Mouse (Mus musculus) induced T-regulatory cell, adult 2 months (primary cell): Measurements from ENCODE around the gene Wrap53.
"Not testable (repeated sequence)": the region's sequence is repeated elsewhere in the genome, so short reads cannot be mapped to it uniquely, and the experiment has no call there.

Experiments used
- DNase-seq: peaks from one replicate; pipeline ENCODE4 v3.0.0-alpha.2; 2012; ENCODE audit warnings: low read depth

Wrap53 gene

DNA sequence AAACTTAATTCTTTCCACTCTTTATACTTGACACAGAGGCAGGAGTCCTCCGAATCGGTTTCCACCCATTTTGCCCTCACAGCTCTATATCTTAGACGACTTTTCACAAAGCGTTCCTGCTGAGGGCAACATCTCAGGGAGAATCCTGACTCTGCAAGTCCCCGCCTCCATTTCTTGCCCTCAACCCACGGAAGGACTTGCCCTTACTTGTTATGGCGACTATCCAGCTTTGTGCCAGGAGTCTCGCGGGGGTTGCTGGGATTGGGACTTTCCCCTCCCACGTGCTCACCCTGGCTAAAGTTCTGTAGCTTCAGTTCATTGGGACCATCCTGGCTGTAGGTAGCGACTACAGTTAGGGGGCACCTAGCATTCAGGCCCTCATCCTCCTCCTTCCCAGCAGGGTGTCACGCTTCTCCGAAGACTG is at the start of gene Wrap53, which contains the start of gene Trp53:
Wrap53 (minus strand) TSS at position 165 of the 424 bp plus-strand sequence.
Trp53 (plus strand) TSS at position 269 of the 424 bp plus-strand sequence.
- DNase-seq: peak; percentile 96

DNA sequence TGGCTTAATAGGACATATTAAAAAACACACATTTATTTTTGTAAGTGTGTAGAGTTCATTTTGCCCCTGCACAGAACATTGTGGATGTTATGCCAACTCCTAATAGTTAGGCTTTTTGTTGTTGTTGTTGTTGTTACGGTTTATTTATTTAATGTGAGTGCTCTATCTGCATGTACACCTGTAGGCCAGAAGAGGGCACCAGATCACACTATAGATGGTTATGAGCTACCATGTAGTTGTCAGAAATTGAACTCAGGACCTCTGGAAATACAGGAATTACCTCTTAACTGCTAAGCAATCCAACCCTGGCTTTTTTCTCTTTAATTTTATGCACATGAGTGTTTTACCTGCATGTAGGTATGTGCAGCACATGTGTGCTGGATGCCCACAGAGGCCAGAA is 49.7 kb upstream of the Wrap53 start:
- DNase-seq: peak; percentile 80

DNA sequence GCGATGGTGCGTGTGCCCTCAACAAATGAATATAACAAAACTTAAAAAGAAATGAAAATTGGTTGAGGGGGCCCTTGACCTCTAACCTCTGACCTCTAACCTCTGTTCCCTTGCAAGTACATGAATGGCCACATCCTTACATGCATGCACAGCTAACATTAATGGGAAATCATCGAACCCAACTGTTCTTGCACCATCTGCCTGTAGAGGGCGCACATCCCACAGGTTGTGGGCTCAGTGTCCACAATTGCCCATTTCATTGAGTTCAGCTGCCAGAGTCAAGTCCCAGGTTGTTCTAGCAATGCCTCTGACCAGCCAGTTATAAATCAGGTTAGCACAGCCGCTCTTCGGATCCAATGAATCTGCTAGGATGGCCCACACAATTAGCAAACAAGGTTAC is 48.2 kb upstream of the Wrap53 start:
- DNase-seq: peak; percentile 90

DNA sequence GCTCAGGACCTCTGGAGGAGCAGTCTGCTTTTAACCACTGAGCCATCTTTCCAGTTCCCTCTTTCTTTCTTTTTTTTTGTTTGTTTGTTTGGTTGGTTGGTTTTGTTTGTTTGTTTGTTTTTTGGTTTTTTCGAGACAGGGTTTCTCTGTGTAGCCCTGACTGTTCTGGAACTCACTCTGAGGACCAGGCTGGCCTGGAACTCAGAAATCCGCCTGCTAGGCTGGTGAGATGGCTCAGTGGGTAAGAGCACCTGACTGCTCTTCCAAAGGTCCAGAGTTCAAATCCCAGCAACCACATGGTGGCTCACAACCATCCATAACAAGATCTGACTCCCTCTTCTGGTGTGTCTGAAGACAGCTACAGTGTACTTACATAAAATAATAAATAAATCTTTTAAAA is 44.3 kb upstream of the Wrap53 start:
- DNase-seq: not testable (repeated sequence)

DNA sequence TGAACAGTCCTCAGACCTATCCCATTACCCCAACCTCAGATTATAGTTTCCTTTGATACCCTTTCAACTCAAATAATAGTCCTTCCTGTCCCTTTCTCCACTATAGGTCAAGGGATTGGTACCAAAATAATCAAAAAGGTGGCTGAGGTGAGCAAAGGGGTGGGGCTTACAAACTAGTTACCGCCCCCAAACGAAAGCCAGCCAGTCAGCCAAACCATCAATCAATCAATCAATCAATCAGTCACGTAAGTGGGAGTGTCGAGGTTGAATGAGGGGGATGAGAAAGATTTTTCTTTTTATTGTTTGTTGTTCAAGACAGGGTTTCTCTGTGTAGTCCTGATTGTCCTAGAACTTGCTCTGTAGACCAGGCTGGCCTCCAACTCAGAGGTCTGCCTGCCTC is 43.0 kb upstream of the Wrap53 start:
- DNase-seq: no peak

DNA sequence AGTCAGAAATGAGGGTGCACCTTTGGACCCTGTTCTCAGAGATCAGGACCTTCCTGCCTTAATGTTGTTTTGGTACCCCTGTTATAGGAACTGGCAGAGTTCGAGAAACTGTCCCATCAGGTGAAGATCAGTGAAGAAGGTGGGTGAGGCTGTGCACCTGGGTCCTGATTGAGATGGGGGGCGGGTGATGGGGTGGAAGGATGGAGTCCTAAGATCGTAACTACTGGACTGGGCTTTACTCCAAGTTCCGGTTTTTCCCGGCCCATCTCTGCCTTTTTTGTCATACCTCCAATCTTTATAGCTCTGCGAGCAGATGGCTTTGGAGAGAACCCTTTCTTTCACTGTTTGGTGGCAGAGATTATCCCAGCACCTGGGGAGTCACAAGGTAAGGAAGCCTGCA is 42.4 kb upstream of the Wrap53 start:
- no peak for DNase-seq

DNA sequence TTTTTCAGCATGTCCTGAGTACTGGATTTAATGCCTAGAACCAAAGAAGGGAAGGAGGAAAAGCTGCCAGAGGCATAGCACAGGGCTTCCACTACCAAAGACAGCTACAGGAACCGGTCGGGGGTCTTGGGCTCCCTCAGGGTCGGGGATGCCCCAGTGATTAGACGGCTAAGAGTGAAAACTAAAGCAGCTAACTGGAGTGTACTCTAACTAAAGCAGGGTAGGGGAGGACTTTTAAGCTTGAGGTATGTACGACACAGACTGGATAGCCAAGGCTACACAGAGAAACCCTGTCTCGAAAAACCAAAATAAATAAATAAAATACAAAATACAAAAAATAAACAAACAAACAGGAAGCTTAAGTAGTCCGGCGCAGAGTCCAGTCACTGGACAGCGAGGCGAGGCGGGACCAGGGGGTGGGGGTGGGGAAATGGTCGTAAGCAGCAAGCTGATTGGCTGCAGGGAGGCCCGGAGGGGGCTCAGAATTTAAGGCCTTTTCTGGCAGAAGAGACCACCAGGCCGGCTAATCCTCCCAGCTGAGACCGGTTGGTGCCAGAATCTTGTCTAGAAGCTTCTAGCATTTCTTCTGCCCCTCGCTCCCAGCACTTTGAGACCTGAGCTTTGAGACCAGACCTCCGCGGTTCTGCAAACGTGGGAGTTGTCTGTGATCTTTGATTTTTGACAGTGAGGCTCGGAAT is 41.7 kb upstream of the Wrap53 start, which contains the start of gene Sat2:
Sat2 (plus strand) TSS at position 454 of the 698 bp plus-strand sequence.
- DNase-seq: no peak

DNA sequence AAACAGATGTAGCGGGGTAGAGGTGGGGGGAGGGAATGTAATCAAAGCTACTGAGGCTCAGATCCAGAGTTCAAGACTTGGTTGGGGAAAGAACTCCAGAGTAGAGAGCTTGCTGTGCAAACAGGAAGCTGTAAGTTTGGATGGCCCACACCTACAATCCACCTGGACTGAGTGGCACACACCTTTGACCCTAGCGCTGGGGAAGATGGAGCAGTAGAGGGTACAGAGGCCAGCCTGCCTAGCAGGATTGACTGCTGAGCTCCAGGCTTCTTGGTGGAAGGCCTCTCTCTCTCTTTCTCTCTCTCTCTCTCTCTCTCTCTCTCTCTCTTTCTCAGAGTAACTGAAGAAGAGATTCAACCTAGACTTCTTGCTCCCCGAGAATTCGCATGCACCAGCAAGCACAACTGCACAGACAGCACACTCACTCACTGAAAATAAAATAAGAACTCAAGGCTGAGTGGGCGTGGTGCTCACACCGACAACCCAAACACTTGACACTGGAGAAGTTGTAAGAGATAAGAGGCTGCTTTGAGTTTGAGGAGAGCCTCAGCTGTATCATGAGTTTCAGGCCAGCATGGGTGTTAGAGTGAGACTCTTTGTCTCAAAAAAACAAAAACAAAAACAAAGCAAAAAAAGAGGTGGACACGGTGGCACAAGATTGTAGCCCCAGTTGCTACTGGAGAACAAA is 40.5 kb upstream of the Wrap53 start:
- DNase-seq: no peak

DNA sequence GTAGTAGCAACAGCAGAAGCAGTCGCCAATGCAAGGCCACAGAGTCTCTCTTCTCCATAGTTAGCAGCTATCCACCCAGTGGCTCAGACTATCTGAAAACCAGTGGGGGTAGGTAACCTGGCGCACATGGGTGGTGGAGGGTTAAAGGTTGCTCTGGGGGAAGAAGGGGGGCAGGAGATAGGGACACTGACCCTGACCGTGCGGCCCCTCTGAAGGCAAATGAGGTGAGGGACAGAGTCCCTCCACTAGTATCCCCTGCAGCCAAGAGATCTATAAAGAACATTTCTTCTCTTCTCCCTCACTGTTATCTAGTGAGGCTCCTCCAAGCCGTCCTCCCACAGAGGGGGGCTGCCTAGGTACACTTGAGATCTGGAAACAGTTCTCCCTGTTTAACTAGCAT is 37.8 kb upstream of the Wrap53 start, which contains the start of gene Shbg:
Shbg (minus strand) TSS at position 101 of the 400 bp plus-strand sequence.
- DNase-seq: no peak

DNA sequence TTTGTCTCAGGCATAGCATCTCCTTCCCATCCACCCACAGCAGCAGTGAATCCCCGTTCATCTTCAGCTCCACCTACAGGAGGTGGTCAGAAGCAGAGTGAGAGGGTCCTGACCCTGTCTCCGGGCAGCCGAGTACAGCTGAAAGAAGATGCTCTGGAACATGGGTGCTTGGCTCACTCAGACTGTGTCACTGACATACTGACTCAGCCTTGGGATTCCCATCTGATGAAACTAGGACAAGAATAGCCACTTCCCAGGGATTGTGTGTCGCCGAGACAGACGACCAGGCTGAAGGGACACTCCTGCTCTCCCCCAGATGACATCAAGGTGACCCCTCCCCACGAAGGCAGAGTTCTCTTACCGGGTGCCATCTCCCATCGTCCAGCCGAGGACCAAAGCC is 36.7 kb upstream of the Wrap53 start:
- DNase-seq: no peak

DNA sequence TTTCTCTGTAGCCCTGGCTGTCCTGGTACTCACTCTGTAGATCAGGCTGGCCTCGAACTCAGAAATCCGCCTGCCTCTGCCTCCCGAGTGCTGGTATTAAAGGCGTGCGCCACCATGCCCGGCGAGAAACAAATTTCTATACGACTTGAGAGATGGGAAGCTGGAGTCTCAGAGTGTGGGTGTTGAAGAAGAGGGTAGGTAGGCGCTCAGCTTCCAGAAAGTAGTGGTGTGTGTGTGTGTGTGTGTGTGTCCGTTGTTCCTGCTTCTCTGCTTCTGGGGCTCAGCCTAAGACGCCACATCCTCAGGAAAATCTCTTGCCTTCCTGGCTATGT is 34.2 kb upstream of the Wrap53 start:
- not testable (repeated sequence) for DNase-seq

DNA sequence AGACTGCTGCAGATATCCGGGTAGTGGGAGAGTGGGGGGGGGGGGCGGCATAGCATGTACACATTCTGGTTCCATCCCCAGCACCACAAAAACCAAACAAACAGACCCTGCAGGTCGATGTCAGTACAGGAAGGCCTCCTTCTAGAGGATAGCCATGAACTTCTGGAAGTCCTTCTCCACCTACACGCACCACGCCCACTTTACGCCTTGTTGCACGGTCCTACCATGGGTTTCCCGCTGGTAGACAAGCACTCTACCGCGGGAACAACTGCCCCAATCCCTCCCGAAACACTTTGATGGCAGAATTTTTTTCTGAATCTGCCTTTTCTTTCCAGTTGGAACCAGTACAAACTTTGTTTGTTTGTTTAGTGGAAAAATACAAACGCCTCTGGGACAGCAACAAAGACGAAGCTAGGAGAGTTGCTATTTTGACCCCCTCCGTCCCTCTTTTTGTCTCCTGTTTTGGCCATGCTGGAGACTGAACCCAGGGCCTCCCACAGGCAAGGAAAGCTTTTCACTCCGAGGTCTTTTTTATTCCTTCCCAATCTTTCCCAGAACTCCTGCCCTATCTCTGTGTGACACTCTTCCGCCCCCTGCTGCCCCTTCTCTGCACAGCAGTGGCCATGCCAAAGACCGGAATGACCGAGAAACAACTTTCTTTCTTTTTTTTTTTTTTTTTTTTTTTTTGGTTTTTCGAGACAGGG is 33.6 kb upstream of the Wrap53 start:
- peak; percentile 62 for DNase-seq

DNA sequence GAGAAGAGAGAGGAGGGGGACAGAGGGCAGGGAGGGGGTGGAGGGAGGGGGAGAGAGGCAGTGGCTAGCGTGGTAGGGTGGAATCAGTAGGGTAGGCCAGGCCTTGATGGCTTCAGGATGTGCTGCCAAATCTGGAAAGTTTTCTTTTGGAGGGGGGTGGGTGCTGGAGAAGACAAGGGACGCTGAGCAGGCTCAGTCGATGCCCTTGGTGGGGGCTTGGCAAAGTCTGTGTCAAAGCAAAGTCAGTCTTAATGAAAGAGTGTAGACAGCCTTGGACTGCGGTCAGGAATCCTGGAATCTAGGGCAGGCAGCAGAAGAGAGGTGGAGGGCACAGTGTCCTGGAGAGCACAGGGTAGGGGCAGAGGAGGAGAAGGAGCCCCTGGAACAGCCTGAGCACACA is 30.8 kb upstream of the Wrap53 start:
- no peak for DNase-seq

DNA sequence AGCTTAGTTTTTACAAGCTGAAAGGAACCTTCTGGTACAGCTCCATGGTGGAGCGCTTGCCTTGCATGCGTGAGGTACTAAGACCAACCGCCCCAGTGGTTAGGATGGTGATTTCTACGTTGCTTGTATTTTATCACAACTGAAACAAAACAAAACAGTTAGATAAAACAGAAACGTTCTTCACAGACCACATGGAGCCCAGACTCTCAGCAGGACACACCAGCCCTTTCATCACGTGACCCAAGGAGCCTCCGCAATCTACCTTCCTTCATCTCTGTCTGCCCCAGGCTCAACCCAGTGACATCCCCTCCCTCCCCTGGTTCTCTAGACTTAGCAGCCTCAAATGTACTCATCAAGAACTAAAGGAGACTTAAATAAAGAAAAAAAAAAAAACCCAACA is 29.4 kb upstream of the Wrap53 start:
- no peak for DNase-seq

DNA sequence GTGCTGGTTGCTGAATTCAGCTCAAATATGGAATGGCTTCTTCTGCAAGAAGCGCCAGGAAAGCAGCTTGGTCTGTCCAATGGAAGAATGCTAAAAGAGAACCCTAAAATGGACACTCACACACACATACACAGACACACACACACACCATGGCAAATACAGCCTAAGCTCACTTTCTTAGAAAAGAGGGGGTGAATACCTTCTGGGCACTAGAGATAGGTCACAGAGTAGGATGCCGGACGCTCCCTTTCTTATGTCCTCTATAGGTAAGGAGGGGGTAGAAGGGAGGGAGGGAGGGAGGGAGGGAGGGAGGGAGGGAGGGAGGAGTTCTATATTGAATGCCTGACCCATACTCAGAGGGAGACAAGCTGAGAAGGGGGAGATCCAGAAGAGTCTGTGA is 28.5 kb upstream of the Wrap53 start:
- no peak for DNase-seq

DNA sequence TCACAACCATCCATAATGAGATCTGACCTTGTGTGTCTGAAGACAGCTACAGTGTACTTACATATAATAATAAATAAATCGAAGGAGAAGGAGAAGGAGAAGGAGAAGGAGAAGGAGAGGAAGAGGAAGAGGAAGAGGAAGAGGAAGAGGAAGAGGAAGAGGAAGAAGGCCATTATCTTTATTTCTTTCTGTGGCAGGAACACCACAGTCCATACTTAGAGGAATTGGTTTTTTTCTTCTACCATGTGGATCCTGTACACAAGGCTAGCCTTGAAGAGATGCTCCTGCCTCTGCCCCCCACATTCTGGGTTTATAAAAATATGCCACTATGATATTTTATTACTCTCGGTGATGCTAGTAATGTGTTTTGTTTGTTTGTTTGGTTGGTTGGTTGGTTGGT is 26.8 kb upstream of the Wrap53 start:
- no peak for DNase-seq

DNA sequence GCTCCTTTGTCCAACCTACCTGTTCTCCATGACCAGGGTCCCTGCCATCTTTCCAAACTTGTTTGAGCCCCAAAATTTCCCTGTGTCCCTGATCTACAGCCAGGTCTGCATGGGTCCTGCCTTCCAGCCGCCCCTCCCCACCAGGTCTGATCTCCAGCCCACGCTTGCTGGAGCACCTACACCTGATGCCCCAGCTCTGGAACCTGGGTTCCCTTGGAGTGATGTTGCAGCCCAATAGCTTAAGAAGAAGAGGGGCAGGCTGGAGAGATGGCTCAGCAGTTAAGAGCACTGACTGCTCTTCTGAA is 26.4 kb upstream of the Wrap53 start:
- no peak for DNase-seq

DNA sequence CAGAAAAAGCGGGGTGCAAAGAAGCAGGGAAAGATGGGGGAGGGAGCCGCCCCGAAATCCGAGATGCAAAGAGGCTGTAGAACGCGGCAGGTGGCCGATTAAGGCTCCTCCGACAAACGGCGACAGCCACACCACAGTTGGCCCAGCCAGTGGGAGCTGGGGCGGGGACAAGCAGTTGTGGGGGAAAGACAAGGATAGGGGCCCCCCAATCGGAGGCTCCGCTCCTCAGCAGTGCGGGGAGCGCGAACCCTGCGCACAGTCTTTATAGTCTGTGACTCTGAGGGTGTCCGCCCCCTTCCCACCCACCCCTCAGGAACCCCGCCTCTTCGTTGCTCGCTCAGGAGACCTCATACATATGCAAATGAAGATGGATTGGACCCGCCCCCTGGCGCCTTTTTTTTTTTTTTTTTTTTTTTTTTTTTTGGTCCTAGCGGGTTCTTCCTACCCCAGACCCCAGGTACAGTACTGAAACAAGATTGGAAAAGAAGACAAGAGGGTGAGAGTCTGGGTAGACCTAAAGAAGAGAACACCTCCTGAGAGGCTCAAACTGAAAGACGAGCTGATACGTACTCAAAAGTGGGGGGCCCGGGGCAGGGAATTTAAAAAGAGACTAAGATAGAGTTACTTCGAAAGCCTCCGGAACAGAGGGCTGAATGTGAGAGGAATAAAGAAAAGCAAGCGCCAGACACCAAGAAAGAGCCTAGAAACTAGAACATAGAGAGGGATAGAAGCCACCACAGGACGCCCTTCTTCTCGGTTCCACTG is 25.9 kb upstream of the Wrap53 start, which contains the start of gene Atp1b2:
Atp1b2 (minus strand) TSS at position 217 of the 765 bp plus-strand sequence.
- DNase-seq: peak; percentile 88

DNA sequence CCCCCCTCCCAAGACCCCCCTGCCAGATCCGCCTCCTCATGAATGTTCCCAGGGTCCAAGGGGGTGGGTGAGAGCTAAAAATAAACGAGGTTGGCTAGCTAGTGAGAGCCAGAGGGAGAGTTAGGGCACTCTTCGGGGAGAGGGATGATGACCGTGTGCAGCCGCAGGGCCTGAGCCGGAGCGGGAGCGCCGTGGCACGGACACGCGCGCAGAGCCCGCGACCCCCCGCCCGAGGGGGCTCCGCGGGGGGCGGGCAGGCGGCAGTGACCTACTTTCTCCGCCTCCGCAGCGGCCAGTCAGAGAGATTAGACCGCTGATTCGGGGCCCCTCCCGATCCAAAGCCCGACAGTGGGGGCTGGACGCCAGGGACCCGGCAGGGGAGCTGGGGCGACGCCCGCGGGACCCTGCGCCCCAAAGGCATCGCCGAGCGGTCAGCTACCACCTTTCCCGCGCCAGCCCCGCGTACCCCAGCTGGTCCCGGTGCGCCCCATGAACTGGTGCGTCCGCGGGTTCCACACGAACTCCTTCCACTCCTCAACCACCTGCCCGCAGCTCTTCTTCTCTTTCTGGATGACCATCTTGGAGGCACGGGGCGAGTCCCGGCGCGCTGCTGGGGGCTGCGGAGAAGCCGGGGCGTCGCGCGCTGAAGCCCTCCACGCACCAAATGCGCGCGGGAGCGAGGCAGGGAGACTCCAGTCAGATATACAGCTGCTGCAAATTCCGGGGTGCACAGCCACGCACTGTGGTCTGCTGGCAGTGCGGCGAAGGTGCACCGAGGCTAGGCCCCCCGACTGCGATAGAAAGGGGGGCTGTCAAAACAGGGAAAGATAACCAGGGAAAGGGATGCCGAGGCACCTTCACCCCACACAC is 25.0 kb upstream of the Wrap53 start:
- DNase-seq: peak; percentile 50

DNA sequence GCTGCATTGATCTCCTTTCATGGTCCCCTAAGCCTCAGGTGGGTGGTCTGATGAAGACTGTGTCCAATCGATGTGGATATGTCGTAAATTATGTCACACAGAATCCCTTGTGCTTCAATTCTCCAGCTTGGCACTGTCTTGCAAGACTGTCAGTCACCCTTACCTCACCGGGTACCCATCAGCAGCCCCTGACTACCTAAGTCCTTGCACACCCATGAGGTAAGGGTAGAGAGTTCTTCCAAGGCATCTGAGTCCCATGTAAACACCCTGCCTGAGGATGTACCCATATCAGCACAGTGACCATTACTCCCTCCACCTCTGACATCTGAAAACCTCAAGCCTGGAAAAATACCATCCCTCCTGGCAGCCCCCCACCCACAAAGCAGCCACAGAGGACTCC is 24.3 kb upstream of the Wrap53 start:
- DNase-seq: no peak

DNA sequence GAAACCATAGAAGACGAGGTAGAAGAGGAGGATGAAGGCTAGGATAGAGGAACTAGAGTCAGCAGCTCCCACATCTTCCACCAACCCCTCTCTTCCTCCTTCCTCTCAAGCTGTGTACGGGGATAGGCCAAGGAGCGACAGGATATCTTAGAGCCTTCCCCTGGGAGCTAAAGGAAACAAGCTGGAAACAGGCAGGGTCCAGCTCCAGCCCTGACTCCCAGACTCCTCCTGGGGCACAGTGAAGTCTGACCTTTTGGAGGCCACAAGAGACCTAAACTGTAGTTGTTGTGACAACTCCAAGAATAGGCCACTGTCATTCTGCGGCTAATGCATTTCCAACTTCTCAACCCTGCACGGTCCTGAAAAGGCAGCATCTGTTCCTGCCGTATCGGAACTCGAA is 23.5 kb upstream of the Wrap53 start:
- no peak for DNase-seq
